Mouse (Mus musculus) hindbrain, embryonic 14.5 days (tissue): Measurements from ENCODE around the gene Nr1d1. TPM values are rescaled to one million over a fixed set of nuclear protein-coding genes. Genes with fewer than 3 reads are reported as not detected.

Experiments used
- ATAC-seq: fragments of 200-750 bp; cut with Nextera tagmentation; 2 replicates; pipeline ENCODE4 v1.8.0; 2017; ENCODE audit warnings: moderate number of reproducible peaks, mild to moderate bottlenecking, moderate TSS enrichment, moderate library complexity; ENCODE audit not compliant: low FRiP score
- DNase-seq: peaks from one replicate; pipeline ENCODE4 v3.0.0-alpha.2; 2015; ENCODE audit warnings: low spot score
- H3K27ac ChIP-seq: fragments of 300-500 bp; sonication (generic); 2 replicates; pipeline ENCODE4 v1.5.1; 2014; ENCODE audit warnings: mild to moderate bottlenecking, moderate library complexity
- H3K27me3 ChIP-seq: fragments of 300-500 bp; sonication (generic); 2 replicates; pipeline ENCODE4 v1.6.1; 2014; ENCODE audit warnings: mild to moderate bottlenecking, low read length, mixed read lengths; ENCODE audit not compliant: control insufficient read depth, insufficient read depth
- H3K36me3 ChIP-seq: fragments of 300-500 bp; sonication (generic); replicated peaks from 2 replicates; pipeline ENCODE4 v1.6.1; 2014; ENCODE audit not compliant: control insufficient read depth, insufficient read depth
- H3K4me1 ChIP-seq: fragments of 300-500 bp; sonication (generic); replicated peaks from 2 replicates; pipeline ENCODE4 v1.6.1; 2014; ENCODE audit warnings: antibody characterized with exemption, low read length, mixed read lengths; ENCODE audit not compliant: control insufficient read depth, insufficient read depth
- H3K4me2 ChIP-seq: fragments of 300-500 bp; sonication (generic); replicated peaks from 2 replicates; pipeline ENCODE4 v1.6.1; 2014; ENCODE audit warnings: mild to moderate bottlenecking, moderate library complexity
- H3K4me3 ChIP-seq: fragments of 300-500 bp; sonication (generic); replicated peaks from 2 replicates; pipeline ENCODE4 v1.5.1; 2014; ENCODE audit warnings: mild to moderate bottlenecking, low read length
- H3K9ac ChIP-seq: fragments of 300-500 bp; sonication (generic); 2 replicates; pipeline ENCODE4 v1.6.1; 2014
- H3K9me3 ChIP-seq: fragments of 300-500 bp; sonication (generic); 2 replicates; pipeline ENCODE4 v1.6.1; 2016; ENCODE audit warnings: low read length; ENCODE audit not compliant: control insufficient read depth
- WGBS: fragments of 180-500 bp; shearing (Covaris S2); extraction: QIAGEN DNeasy Blood & Tissue Kit; methylation state at CpG from one replicate; pipeline ENCODE4 v1.1.7; 2014; 5-methylcytosine and 5-hydroxymethylcytosine counted together
- polyA plus RNA-seq: library from polyadenylated mRNA; unstranded; fragments of >200 nt; fragmentation: Nextera tagmentation; extraction: Ambion mirVana; gene quantifications from 2 replicates; pipeline ENCODE4 v1.2.1, GENCODE M21; 2014

Nr1d1 gene
- polyA plus RNA-seq, 1 experiment from 2014 or later = 4.1 TPM

GRCm38 (mm10) chr11:98736176-98736575, 39.0 kb downstream of the Nr1d1 start:
- H3K9ac ChIP-seq = no peak overlapping the region
- no peak for DNase-seq
- ATAC-seq = no peak
- H3K27me3 ChIP-seq = no peaks in the 10 kb centered on the region
- no peaks in the 10 kb centered on the region for H3K36me3 ChIP-seq
- peaks cover 34% of the 10 kb centered on the region for H3K4me1 ChIP-seq
- 92% methylated on average over 1 of the region's 1 CpGs for WGBS
- no peak overlapping the region for H3K4me3 ChIP-seq
- H3K4me2 ChIP-seq = no peak overlapping the region
- H3K27ac ChIP-seq = no peak overlapping the region
- no peaks in the 10 kb centered on the region for H3K9me3 ChIP-seq

- H3K4me1 ChIP-seq = peaks cover 23% of the 10 kb centered on the region
- WGBS = 96% methylated on average over 4 of the region's 4 CpGs
- no peak overlapping the region for H3K4me2 ChIP-seq
- no peaks in the 10 kb centered on the region for H3K27me3 ChIP-seq
- ATAC-seq (no peak), DNase-seq (no peak)
- H3K36me3 ChIP-seq = no peaks in the 10 kb centered on the region
- H3K9me3 ChIP-seq = no peaks in the 10 kb centered on the region
- no peak overlapping the region for H3K9ac ChIP-seq
- no peak overlapping the region for H3K27ac ChIP-seq
- no peak overlapping the region for H3K4me3 ChIP-seq
These were observed 40.0 kb downstream of the Nr1d1 start for GRCm38 (mm10) chr11:98735111-98735510.

GRCm38 (mm10) chr11:98734020-98734419, 41.1 kb downstream of the Nr1d1 start:
- DNase-seq (no peak), ATAC-seq (no peak)
- peaks cover 12% of the 10 kb centered on the region for H3K4me1 ChIP-seq
- H3K9me3 ChIP-seq = no peaks in the 10 kb centered on the region
- H3K36me3 ChIP-seq = no peaks in the 10 kb centered on the region
- no peak overlapping the region for H3K27ac ChIP-seq
- no peak overlapping the region for H3K4me3 ChIP-seq
- H3K9ac ChIP-seq = no peak overlapping the region
- H3K27me3 ChIP-seq = no peaks in the 10 kb centered on the region
- H3K4me2 ChIP-seq = no peak overlapping the region
- 81% methylated on average over 3 of the region's 3 CpGs for WGBS

GRCm38 (mm10) chr11:98731134-98731533, 44.0 kb downstream of the Nr1d1 start:
- Histone ChIP-seq H3K27ac (no peak overlapping the region), H3K4me1 (peaks cover 8% of the 10 kb centered on the region), H3K27me3 (no peaks in the 10 kb centered on the region), H3K36me3 (peaks cover 14% of the 10 kb centered on the region), H3K9ac (no peak overlapping the region), H3K4me3 (no peak overlapping the region), H3K9me3 (no peaks in the 10 kb centered on the region), H3K4me2 (no peak overlapping the region)
- 59% methylated on average over 5 of the region's 5 CpGs for WGBS
- ATAC-seq (no peak), DNase-seq (no peak)

- peaks cover 18% of the 10 kb centered on the region for H3K36me3 ChIP-seq
- no peak overlapping the region for H3K9ac ChIP-seq
- H3K27ac ChIP-seq = no peak overlapping the region
- no peaks in the 10 kb centered on the region for H3K27me3 ChIP-seq
- peaks cover 8% of the 10 kb centered on the region for H3K4me1 ChIP-seq
- no peak for DNase-seq
- no peak for ATAC-seq
- 60% methylated on average over 4 of the region's 4 CpGs for WGBS
- no peaks in the 10 kb centered on the region for H3K9me3 ChIP-seq
- H3K4me2 ChIP-seq = no peak overlapping the region
- no peak overlapping the region for H3K4me3 ChIP-seq
These were observed 44.4 kb downstream of the Nr1d1 start for GRCm38 (mm10) chr11:98730727-98731126.

GRCm38 (mm10) chr11:98729119-98729588, 46.0 kb downstream of the Nr1d1 start, which contains the start of gene Med24:
Gene Med24, minus strand, starts transcription at chr11:98729435.
- Histone ChIP-seq H3K4me2 (peak within 1 kb of the TSS; percentile 83), H3K27me3 (no peaks in the 10 kb centered on the region), H3K36me3 (peaks cover 29% of the 10 kb centered on the region), H3K9me3 (no peaks in the 10 kb centered on the region), H3K4me3 (peak within 1 kb of the TSS; percentile 67), H3K9ac (peak within 1 kb of the TSS; percentile 69), H3K27ac (peak within 1 kb of the TSS; percentile 85), H3K4me1 (peaks cover 8% of the 10 kb centered on the region)
- 0% methylated on average over 16 of the region's 16 CpGs for WGBS
- DNase-seq (peak; percentile 93), ATAC-seq (peak; percentile 94)

GRCm38 (mm10) chr11:98725926-98726506, 49.1 kb downstream of the Nr1d1 start:
- H3K27ac ChIP-seq = no peak overlapping the region
- no peak for ATAC-seq
- no peak overlapping the region for H3K4me2 ChIP-seq

GRCm38 (mm10) chr11:98723098-98723497, 52.0 kb downstream of the Nr1d1 start:
- Histone ChIP-seq H3K27me3 (no peaks in the 10 kb centered on the region), H3K36me3 (peaks cover 57% of the 10 kb centered on the region), H3K4me2 (no peak overlapping the region), H3K9ac (no peak overlapping the region), H3K4me1 (peaks cover 2% of the 10 kb centered on the region; the same call in 1 of the 2 replicates), H3K27ac (no peak overlapping the region), H3K9me3 (no peaks in the 10 kb centered on the region), H3K4me3 (no peak overlapping the region)
- 86% methylated on average over 7 of the region's 7 CpGs for WGBS
- DNase-seq = no peak
- ATAC-seq = no peak

More at GRCm38 (mm10) chr11:98725926-98726506, 49.1 kb downstream of the Nr1d1 start:
- H3K9ac ChIP-seq = no peak overlapping the region
- 96% methylated on average over 15 of the region's 15 CpGs for WGBS
- no peaks in the 10 kb centered on the region for H3K9me3 ChIP-seq
- peaks cover 49% of the 10 kb centered on the region for H3K36me3 ChIP-seq
- no peak overlapping the region for H3K4me3 ChIP-seq
- no peak for DNase-seq
- no peaks in the 10 kb centered on the region for H3K27me3 ChIP-seq
- peaks cover 8% of the 10 kb centered on the region for H3K4me1 ChIP-seq

- no peak for ATAC-seq
- no peak for DNase-seq
These were observed 53.5 kb downstream of the Nr1d1 start for GRCm38 (mm10) chr11:98721458-98722226.

More at GRCm38 (mm10) chr11:98721458-98722226, 53.5 kb downstream of the Nr1d1 start:
- peaks cover 57% of the 10 kb centered on the region for H3K36me3 ChIP-seq
- 69% methylated on average over 24 of the region's 24 CpGs for WGBS
- H3K27me3 ChIP-seq = no peaks in the 10 kb centered on the region
- H3K9ac ChIP-seq = no peak overlapping the region
- no peaks in the 10 kb centered on the region for H3K9me3 ChIP-seq
- no peak overlapping the region for H3K27ac ChIP-seq
- H3K4me1 ChIP-seq = no peaks in the 10 kb centered on the region
- no peak overlapping the region for H3K4me2 ChIP-seq
- no peak overlapping the region for H3K4me3 ChIP-seq
